14 mouse cellular contexts compared by ENCODE assay signal in genomic region chr12:108855081-108855480, GRCm38 (mm10).
"Had no signal": no experiment of that assay in that cellular context is flagged by ENCODE, and none has a peak within 500 bp of the region (broad histone marks: within the 10 kb centered on the region; RNA-seq: fewer than 3 reads in every experiment).

No protein-coding gene starts in this region.

- ATAC-seq: lung, postnatal 0 days had no signal

- H3K4me2 ChIP-seq: hindbrain, embryonic 15.5 days; limb, embryonic 13.5 days; neural tube, embryonic 12.5 days had no signal

- H3K4me3 ChIP-seq: hindbrain, embryonic 15.5 days; limb, embryonic 13.5 days; midbrain, embryonic 10.5 days; neural tube, embryonic 12.5 days had no signal

- H3K4me1 ChIP-seq: limb, embryonic 13.5 days had no signal

- H3K27ac ChIP-seq: hindbrain, embryonic 15.5 days; limb, embryonic 13.5 days; midbrain, embryonic 10.5 days; neural tube, embryonic 12.5 days had no signal

- H3K9me3 ChIP-seq: hindbrain, embryonic 15.5 days; limb, embryonic 13.5 days; midbrain, embryonic 10.5 days; neural tube, embryonic 12.5 days had no signal

- DNase-seq: kidney, adult 2 months; layer of hippocampus, adult 9-11 months; left cerebral cortex, postnatal 4 days; lung, adult 2 months; lung, postnatal 36 days; midbrain, embryonic 14.5 days; right cerebral cortex, postnatal 14 days; thymus, adult 2 months; thymus, postnatal 36 days had no signal

- H3K9ac ChIP-seq: hindbrain, embryonic 15.5 days; limb, embryonic 13.5 days; neural tube, embryonic 12.5 days had no signal

- H3K27me3 ChIP-seq: hindbrain, embryonic 15.5 days; limb, embryonic 13.5 days; neural tube, embryonic 12.5 days had no signal
